Mouse (Mus musculus) forebrain, embryonic 10.5 days (tissue): ENCODE data around the gene Lim2. TPM values are rescaled to one million over a fixed set of nuclear protein-coding genes. Genes with fewer than 3 reads are reported as not detected.

ENCODE experiments used
- DNase-seq: peaks from one replicate; pipeline ENCODE4 v3.0.0-alpha.2; 2017; ENCODE audit warnings: low spot score; ENCODE audit errors: extremely low spot score
- H3K27ac ChIP-seq: fragments of 300-500 bp; sonication (generic); 2 replicates; pipeline ENCODE4 v1.5.1; 2016; ENCODE audit warnings: mild to moderate bottlenecking
- H3K27me3 ChIP-seq: fragments of 300-500 bp; sonication (generic); 2 replicates; pipeline ENCODE4 v1.6.1; 2016; ENCODE audit warnings: mild to moderate bottlenecking; ENCODE audit not compliant: poor library complexity, severe bottlenecking
- H3K36me3 ChIP-seq: fragments of 300-500 bp; sonication (generic); replicated peaks from 2 replicates; pipeline ENCODE4 v1.6.1; 2016; ENCODE audit warnings: mild to moderate bottlenecking, moderate library complexity
- H3K4me1 ChIP-seq: fragments of 300-500 bp; sonication (generic); 2 replicates; pipeline ENCODE4 v1.6.1; 2016
- H3K4me3 ChIP-seq: fragments of 300-500 bp; sonication (generic); 2 replicates; pipeline ENCODE4 v1.5.1; 2016; ENCODE audit warnings: mild to moderate bottlenecking, moderate library complexity
- H3K9me3 ChIP-seq: fragments of 300-500 bp; sonication (generic); 2 replicates; pipeline ENCODE4 v1.6.1; 2016; ENCODE audit warnings: mild to moderate bottlenecking, moderate library complexity
- WGBS: fragments of 180-500 bp; shearing (Covaris S2); methylation state at CpG from one replicate; pipeline ENCODE4 v1.1.7; 2016; 5-methylcytosine and 5-hydroxymethylcytosine counted together
- polyA plus RNA-seq: library from polyadenylated mRNA; unstranded; fragments of >200 nt; fragmentation: Nextera tagmentation; extraction: Ambion mirVana; gene quantifications from 2 replicates; pipeline ENCODE4 v1.2.1, GENCODE M21; 2016

Gene Lim2
- polyA plus RNA-seq, 1 experiment from 2014 or later, result not detected

GRCm38 (mm10) chr7:43451726-43452125 lies 24.3 kb downstream of the Lim2 start:
- Histone ChIP-seq H3K9me3 (no peaks in the 10 kb centered on the region), H3K4me1 (no peaks in the 10 kb centered on the region), H3K27me3 (no peaks in the 10 kb centered on the region), H3K36me3 (peaks cover 52% of the 10 kb centered on the region), H3K4me3 (no peak overlapping the region), H3K27ac (no peak overlapping the region)
- DNase-seq, result no peak
- 94% methylated on average over 11 of the region's 11 CpGs for WGBS

- H3K36me3 ChIP-seq, result peaks cover 61% of the 10 kb centered on the region
- WGBS, result 36% methylated on average over 4 of the region's 4 CpGs
- H3K27me3 ChIP-seq, result no peaks in the 10 kb centered on the region
- H3K4me3 ChIP-seq, result no peak overlapping the region
- H3K4me1 ChIP-seq, result no peaks in the 10 kb centered on the region
- H3K9me3 ChIP-seq, result no peaks in the 10 kb centered on the region
- H3K27ac ChIP-seq, result no peak overlapping the region
- DNase-seq, result no peak
Measured at GRCm38 (mm10) chr7:43452609-43453008, 25.1 kb downstream of the Lim2 start.

GRCm38 (mm10) chr7:43453599-43454355 lies 26.3 kb downstream of the Lim2 start:
- H3K4me3 ChIP-seq, result no peak overlapping the region
- no peak overlapping the region for H3K27ac ChIP-seq
- H3K4me1 ChIP-seq, result no peaks in the 10 kb centered on the region
- no peaks in the 10 kb centered on the region for H3K27me3 ChIP-seq
- H3K9me3 ChIP-seq, result no peaks in the 10 kb centered on the region
- no peak for DNase-seq
- WGBS, result 96% methylated on average over 14 of the region's 14 CpGs
- peaks cover 66% of the 10 kb centered on the region for H3K36me3 ChIP-seq

GRCm38 (mm10) chr7:43454371-43454770 lies 26.9 kb downstream of the Lim2 start:
- Histone ChIP-seq H3K9me3 (no peaks in the 10 kb centered on the region), H3K4me1 (no peaks in the 10 kb centered on the region), H3K27ac (no peak overlapping the region), H3K36me3 (peaks cover 66% of the 10 kb centered on the region), H3K4me3 (no peak overlapping the region), H3K27me3 (no peaks in the 10 kb centered on the region)
- DNase-seq, result no peak
- 93% methylated on average over 6 of the region's 6 CpGs for WGBS

- WGBS, result 69% methylated on average over 4 of the region's 4 CpGs
- peaks cover 49% of the 10 kb centered on the region for H3K27me3 ChIP-seq
- H3K9me3 ChIP-seq, result no peaks in the 10 kb centered on the region
- DNase-seq, result no peak
- H3K4me3 ChIP-seq, result no peak within 1 kb of the TSS
- peaks cover 19% of the 10 kb centered on the region for H3K4me1 ChIP-seq
- H3K27ac ChIP-seq, result no peak within 1 kb of the TSS
- peaks cover 2% of the 10 kb centered on the region for H3K36me3 ChIP-seq
Measured at GRCm38 (mm10) chr7:43462851-43463250, 35.4 kb downstream of the Lim2 start, which contains the start of gene Vsig10l. Gene Vsig10l, plus strand, starts transcription at chr7:43463151.

GRCm38 (mm10) chr7:43463976-43464375 lies 36.5 kb downstream of the Lim2 start:
- Histone ChIP-seq H3K9me3 (no peaks in the 10 kb centered on the region), H3K36me3 (no peaks in the 10 kb centered on the region), H3K4me1 (peaks cover 19% of the 10 kb centered on the region), H3K27ac (no peak overlapping the region), H3K27me3 (peaks cover 49% of the 10 kb centered on the region), H3K4me3 (no peak overlapping the region)
- 90% methylated on average over 7 of the region's 7 CpGs for WGBS
- no peak for DNase-seq

DNA sequence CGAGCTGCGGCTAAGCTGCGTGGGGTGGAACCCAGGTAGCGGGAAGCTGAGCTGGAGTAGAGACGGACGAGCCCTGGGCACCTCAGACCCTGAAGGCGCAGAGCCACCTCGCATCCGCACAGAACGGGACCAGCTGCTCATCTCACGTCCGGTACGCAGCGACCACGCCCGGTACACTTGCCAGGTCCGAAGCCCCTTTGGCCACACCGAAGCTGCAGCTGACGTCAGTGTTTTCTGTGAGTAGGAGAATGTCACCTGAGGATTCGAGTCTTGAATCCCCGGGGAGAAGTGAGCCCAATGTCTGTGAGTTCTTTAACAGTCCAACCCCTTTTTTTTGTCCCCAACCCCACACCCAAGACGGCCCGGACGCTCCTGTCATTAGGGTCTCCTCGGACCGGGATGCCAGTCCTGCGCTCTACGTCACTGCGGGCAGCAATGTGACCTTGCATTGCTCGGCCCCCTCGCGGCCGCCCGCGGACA lies 37.4 kb downstream of the Lim2 start:
- peak overlapping the region; percentile 62; the same call in 1 of the 2 replicates for H3K27ac ChIP-seq
- 8% methylated on average over 35 of the region's 35 CpGs for WGBS
- H3K9me3 ChIP-seq, result no peaks in the 10 kb centered on the region
- H3K4me1 ChIP-seq, result peaks cover 19% of the 10 kb centered on the region
- DNase-seq, result peak; percentile 22
- peak overlapping the region; percentile 59 for H3K4me3 ChIP-seq
- H3K27me3 ChIP-seq, result peaks cover 49% of the 10 kb centered on the region
- H3K36me3 ChIP-seq, result no peaks in the 10 kb centered on the region

DNA sequence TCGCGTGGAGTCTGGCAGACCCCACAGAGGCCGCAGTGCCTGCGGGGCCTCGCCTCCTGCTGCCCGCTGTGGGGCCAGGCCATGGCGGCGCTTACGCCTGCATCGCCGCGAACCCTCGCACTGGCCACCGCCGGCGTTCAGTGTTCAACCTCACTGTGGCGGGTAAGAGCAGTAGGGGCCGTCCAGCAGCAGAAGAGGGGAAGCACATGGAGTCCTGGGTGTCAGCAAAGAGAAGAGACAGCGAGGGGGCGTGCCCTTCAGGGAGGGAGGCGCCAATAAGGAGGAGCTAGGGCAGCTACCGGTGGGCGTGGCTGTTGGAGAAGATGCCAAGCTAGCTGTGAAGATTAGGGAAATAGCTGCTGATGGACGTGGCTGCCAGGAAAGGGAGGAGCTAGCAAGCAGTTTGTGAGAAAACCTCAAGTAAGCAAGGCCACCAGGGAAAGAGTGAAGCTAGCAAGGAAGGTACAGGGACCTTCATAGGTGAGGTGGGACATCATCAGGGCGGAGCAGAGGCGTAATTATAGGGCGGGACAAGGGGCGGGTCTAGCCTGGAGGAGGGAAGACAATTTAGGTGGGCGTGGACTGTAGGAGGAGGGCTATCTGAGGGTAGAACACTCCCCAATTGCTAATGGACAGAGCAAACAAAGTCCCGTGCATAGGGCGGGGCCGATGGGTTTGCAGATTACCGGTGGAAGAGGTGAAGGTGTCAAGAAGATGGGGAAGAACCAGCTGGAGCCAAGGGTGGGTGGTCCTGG lies 38.1 kb downstream of the Lim2 start:
- WGBS, result under 1% methylated on average over 33 of the region's 33 CpGs
- peak; percentile 85 for DNase-seq
- Histone ChIP-seq H3K4me3 (peak overlapping the region; percentile 59), H3K36me3 (no peaks in the 10 kb centered on the region), H3K27me3 (peaks cover 49% of the 10 kb centered on the region), H3K4me1 (peaks cover 19% of the 10 kb centered on the region), H3K27ac (peak overlapping the region; percentile 62; the same call in 1 of the 2 replicates), H3K9me3 (no peaks in the 10 kb centered on the region)

DNA sequence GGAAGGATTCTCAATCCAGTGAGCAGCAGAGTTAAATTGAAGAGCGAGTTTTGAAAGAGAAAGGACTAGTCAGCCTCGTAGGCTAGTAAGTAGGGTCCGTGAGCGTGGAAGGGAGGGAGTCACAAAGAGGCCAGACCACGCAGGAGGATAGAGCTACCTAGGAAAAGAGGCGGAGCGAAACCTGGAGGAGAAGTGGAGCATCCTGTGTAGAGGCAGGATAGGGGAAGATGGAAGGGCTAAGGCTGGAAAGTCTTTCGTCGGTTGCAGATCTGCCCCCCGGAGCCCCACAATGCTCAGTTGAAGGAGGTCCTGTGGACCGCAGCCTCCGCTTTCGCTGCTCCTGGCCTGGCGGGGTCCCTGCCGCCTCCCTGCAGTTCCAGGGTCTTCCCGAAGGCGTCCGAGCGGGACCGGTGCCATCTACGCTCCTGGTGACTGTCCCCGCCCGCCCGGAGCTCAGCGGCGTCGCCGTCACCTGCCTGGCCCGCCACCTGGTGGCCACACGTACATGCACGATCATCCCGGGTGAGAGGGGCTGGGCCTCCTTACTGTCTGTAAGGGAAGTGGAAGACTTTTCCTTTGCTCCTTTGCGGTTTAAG lies 38.7 kb downstream of the Lim2 start:
- Histone ChIP-seq H3K9me3 (no peaks in the 10 kb centered on the region), H3K27ac (peak overlapping the region; percentile 36; the same call in 1 of the 2 replicates), H3K27me3 (peaks cover 49% of the 10 kb centered on the region), H3K4me3 (peak overlapping the region; percentile 59), H3K36me3 (no peaks in the 10 kb centered on the region), H3K4me1 (peaks cover 19% of the 10 kb centered on the region)
- 1% methylated on average over 33 of the region's 33 CpGs for WGBS
- peak; percentile 79 for DNase-seq

DNA sequence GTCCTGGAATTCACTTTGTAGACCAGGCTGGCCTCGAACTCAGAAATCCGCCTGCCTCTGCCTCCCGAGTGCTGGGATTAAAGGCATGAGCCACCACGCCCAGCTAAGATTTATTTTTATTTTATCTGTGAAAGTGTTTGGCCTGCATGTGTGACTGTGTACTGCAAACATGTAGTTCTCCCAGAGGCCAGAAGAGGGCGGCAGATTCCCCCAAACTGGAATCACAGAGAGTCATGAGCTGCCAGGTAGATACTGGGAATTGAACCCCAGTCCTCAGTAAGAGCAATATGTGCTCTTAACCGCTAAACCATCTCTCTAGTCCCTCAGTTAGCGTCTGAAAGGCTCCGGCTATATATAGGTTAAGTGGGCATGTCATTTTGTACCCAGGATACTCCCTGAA lies 42.9 kb downstream of the Lim2 start:
- no peaks in the 10 kb centered on the region for H3K36me3 ChIP-seq
- no peak overlapping the region for H3K4me3 ChIP-seq
- H3K4me1 ChIP-seq, result peaks cover 14% of the 10 kb centered on the region
- DNase-seq, result peak; percentile 59
- H3K9me3 ChIP-seq, result no peaks in the 10 kb centered on the region
- no peak overlapping the region for H3K27ac ChIP-seq
- H3K27me3 ChIP-seq, result peaks cover 34% of the 10 kb centered on the region
- 48% methylated on average over 8 of the region's 8 CpGs for WGBS

- H3K9me3 ChIP-seq, result no peaks in the 10 kb centered on the region
- peaks cover 54% of the 10 kb centered on the region for H3K27me3 ChIP-seq
- H3K4me1 ChIP-seq, result peaks cover 18% of the 10 kb centered on the region
- no peaks in the 10 kb centered on the region for H3K36me3 ChIP-seq
- no peak overlapping the region for H3K4me3 ChIP-seq
- 4% methylated on average over 23 of the region's 23 CpGs for WGBS
- no peak overlapping the region for H3K27ac ChIP-seq
- DNase-seq, result no peak
Measured at GRCm38 (mm10) chr7:43475706-43476105, 48.2 kb downstream of the Lim2 start.

GRCm38 (mm10) chr7:43476376-43476775 lies 48.9 kb downstream of the Lim2 start:
- peaks cover 54% of the 10 kb centered on the region for H3K27me3 ChIP-seq
- H3K27ac ChIP-seq, result no peak overlapping the region
- no peak for DNase-seq
- H3K4me3 ChIP-seq, result no peak overlapping the region
- H3K4me1 ChIP-seq, result peaks cover 18% of the 10 kb centered on the region
- H3K36me3 ChIP-seq, result no peaks in the 10 kb centered on the region
- WGBS, result 4% methylated on average over 13 of the region's 13 CpGs
- no peaks in the 10 kb centered on the region for H3K9me3 ChIP-seq
